Mouse (Mus musculus) CD8-positive naive resting alpha-beta T cell, adult 2 months (primary cell): ENCODE data around the gene Adra1d.

Experiments used
- DNase-seq, 2 experiments: peaks; one replicate each; pipeline ENCODE4 v3.0.0; 2022; ENCODE audit warnings: low read depth in 2 of 2, low spot score in 2 of 2

Gene Adra1d

DNA sequence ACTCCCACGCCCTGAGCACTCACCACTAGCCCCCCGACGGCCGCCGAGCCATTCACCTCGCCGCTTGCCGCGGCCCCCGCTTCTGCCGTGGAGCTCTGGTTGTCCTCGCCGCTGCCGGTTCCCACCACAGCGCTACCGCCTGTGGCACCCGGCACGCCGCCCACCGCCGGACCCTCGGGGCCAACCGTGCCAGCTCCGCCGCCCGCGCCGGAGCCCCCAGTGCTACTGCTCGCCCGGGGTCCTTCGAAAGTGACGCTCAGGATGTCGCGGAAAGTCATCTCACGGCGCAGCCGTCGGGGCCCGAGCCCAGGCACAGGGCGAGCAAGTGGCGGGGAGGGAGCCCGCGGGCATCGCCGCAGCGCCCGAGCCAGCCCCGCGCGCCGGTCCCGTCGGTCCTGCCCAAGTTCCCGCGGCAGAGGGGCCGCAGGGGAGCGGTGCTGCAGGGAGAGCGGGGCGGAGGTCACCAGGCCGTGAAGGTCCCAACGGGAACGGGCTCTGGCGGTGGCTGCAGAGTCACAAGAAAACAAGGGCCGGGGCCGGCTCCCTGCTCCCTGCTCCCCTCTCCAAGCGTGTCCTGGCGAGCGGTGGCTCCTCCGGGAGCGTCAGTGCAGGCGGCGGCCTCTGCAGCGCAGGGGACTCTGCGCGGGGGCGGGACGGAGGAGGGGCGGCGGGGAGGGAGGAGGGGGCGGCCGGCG is at the start of gene Adra1d:
TSS of gene Adra1d (minus strand) at position 393 of the 695 bp plus-strand sequence.
- DNase-seq, result no peak

DNA sequence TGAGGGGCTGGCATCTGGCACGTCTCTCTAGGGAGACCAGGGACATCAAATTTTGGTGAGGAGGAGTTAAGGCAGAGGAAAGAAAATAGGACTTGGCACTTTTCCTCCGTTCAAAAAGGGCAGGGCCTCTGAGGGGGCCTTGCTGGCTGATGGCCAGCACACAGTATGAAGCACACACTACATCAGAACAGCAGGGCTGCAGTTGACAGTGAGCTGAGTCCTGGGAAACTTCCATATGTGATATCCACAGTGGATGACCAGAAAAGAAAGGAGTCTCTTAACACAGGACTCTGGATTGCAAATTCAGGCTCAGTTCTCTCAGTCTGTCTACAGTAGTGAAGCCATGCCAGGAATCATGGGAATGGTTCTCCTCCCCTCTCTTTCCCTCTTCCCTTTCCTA is 39.8 kb upstream of the Adra1d start:
- no peak for DNase-seq

DNA sequence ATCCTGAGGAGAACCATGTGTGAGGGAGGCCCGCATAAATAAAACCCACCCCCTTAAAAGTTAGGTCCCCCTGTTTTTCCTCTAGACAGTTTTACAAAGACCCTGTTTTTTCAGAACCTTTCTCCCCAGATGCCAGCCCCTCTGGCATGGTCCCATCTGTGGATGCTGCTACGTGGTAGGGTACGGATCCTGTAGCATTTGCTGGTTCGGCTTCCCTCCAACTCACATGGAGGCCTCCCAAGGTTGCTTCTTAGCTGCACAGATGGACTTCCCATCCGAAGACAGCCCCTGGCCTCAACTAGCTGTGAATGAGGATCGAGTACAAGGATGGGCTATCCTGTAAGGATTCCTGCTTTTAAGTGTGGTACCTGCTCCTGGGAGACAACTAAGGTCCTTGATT is 32.8 kb upstream of the Adra1d start:
- DNase-seq, result no peak

- DNase-seq, result no peak
Measured at GRCm38 (mm10) chr2:131587521-131587920, 25.4 kb upstream of the Adra1d start.

DNA sequence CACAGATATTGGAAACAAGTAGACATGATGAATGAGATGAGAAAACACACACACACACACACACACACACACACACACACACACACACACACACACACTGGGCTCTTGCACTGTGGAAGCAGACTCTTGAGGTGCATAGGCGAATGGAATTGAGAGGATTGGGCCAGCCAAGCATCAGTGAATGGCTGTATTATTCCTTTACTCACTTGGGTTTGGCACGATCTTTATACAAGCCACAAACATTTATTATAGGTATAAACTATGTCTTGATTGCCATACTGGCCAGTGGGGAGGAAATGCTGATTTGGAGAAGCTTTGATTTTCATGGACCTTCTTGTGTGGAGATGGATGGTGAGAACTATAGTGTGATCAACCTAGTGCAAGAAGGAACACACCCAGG is 19.4 kb upstream of the Adra1d start:
- DNase-seq, result no peak

- no peak for DNase-seq
Measured at GRCm38 (mm10) chr2:131562586-131563122, 571 bp upstream of the Adra1d start.

DNA sequence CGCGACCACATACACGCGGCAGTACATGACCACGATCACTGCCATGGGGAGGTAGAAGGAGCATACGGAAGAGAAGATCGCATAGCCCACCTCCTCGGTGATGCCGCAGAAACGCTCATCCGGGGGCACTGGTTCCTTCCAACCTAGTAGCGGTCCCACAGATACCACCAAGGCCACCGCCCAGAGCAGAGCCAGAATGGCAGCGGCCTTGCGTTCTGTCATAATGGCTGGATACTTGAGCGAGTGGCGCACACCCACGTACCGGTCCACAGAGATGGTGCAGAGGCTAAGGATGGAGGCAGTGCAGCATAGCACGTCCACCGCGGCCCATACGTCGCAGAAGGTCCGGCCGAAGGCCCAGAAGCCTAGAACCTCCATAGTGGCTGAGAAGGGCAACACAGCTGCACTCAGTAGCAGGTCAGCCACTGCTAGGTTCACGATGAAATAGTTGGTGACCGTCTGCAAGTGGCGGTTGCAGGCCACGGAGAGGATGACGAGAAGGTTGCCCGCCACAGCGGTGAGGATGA is 676 bp downstream of the Adra1d start:
- no peak for DNase-seq

GRCm38 (mm10) chr2:131560205-131560919 is 1.7 kb downstream of the Adra1d start:
- no peak for DNase-seq

DNA sequence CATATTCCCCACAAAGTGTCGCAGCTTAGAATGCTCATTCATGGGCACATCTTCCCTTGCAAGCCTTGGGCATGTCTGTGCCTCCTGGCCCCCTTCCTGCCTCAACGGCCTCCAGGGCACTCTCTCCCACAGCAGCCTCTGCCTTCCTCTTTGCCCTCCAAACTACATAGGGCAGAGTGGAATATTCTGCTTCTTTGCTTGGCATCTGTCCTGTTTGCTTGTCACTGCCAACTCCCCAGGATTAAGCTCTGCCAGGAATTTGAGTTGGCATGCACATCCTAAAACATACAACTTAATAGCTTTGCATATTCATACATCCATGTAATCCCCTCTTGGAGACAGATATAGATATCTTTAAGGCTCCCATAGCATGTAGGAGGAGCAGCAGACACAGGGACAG is 4.2 kb downstream of the Adra1d start:
- DNase-seq, result no peak

DNA sequence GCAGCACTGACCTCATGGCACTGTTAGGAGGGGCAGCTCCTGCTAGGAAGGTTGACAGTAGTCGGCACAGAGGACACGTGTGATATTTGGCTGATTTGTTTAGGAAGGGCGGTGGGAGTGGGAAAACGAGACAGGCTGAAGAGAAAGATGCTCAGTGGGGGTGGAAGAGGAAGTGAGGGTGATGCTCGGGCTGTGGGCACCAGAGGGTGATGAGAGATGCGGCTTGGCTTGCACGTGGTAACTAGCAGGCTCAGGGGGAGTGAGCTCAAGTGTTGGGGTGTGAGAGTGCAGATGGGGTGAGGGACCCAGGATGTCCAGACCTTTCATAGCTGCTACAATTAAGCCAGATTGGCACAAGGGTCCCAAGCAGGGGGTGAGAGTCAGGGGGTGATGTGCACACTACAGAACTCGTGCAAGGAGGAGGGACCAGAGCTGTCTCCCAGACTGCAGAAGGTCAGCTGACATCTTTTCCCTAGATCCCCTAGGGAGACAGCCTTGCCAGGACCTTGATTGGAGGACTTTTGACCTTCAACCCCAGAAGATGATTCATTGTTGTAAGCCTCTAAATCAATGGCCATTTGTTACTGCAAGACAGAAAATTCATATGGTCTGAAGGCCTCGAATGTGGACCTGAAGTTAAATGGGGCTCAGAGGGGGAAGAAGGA is 9.2 kb downstream of the Adra1d start:
- DNase-seq, result no peak

- DNase-seq, result no peak
Measured at GRCm38 (mm10) chr2:131551701-131552620, 10.1 kb downstream of the Adra1d start.

DNA sequence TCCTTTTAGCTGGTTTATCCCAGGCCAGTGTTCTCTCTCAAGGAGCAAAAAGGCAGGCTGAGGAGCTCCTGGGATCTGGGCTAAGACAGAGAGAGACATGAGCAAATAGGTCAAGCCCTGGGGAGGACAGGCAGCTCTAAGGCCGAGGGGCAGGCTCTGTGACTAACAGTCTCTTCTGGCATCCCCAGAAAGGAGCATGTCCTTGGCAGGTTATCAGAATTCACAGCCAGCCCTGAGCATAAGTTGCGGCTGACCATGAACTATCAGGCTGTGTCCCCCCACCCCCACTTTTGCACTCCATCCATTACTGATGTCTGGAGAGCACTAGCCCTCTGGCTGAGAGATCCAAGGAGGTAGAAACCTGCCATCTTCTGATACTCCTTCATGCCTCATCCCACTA is 11.2 kb downstream of the Adra1d start:
- no peak for DNase-seq

DNA sequence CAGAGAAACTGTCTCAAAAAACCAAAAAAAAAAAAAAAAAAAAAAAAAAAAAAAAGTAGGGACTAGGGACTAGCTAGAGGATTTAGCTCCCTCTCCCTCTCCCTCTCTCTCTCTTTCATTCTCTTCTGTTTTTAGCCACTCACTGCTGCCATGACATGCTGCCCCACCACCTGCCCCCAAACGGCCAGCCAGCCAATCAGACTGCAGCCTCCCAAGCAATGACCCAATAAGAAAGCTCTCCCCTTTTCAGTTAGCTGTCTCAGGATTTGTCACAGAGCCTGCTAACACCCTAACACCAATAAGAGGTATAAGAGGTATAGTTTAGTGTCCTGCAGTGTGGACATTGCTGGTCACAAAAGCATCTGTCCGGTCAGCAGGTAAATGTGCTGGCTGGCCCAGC is 11.6 kb downstream of the Adra1d start:
- DNase-seq, result no peak

- DNase-seq, result no peak
Measured at GRCm38 (mm10) chr2:131549090-131549489, 13.0 kb downstream of the Adra1d start.

- DNase-seq, result no peak
Measured at GRCm38 (mm10) chr2:131548330-131548729, 13.8 kb downstream of the Adra1d start.

GRCm38 (mm10) chr2:131546745-131547408 is 15.2 kb downstream of the Adra1d start:
- DNase-seq, result no peak

- no peak for DNase-seq
Measured at GRCm38 (mm10) chr2:131546308-131546700, 15.8 kb downstream of the Adra1d start.

DNA sequence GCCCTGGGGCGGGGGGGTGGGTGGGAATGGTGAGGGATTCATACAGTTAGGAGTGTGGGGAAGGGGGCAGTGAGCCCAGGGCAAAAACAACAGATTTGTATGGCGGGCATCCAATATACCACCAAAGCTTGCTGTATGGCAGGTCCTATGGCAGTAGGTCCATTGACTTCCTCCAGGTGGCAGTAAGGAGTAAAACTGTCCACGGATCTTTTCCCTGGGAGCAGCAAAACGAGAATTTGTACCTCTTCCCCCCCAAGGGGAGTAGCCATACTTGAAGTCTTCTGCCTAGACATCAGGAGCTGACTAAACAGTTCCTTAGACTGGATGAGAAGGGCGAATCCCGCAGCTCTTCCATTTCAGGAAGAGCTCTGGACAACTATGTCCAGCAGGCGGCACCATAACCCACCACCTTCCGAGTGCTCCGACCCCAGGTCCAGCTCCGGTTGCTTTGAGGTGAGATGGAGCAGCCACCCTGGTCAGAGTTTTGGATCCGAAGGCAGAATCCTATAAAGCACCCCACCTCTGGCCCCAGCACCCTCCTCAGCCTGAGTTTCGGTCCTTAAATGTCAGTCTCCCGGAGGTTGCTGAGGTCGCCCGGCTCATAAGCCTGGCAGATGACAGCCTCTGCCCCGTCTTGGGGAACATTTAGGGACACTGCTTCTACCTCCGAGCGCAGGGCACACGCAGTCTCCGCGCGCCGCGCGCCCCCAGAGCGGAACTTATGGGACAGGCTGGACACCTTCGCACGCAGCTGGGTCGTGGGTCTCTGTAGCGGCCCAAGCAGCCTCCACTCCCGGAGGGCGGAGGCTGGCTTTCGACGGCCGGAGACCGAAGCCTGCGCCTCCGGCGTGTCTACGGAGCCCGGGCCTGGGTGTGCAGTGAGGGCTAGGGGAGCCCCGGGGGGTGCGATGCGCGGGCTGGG is 16.4 kb downstream of the Adra1d start:
- DNase-seq, result peak; percentile 32 to 64

- DNase-seq, result no peak
Measured at GRCm38 (mm10) chr2:131542531-131542930, 19.6 kb downstream of the Adra1d start.
